Comparison of ENCODE assay signal across 23 mouse cellular contexts in the genomic region with DNA sequence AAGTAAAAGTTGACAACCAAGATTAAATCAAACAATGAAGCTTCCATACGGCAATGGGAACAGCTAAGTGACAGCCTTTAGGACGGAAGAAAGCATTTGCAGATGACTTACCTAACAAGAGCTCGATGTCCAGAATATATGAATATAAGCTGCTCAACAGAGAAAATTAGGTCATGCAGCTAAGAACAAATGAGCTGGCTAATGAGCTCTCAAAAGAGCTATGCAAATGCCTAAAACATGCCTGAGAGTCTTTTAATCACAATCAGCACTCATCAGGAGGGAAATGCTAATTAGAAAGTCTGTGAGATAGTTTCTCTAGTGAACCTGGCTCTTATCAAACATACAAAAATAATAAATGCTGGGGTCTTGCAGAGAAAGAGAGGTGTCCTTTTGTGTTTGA. TPM values are rescaled to one million over a fixed set of nuclear protein-coding genes. Genes with fewer than 3 reads are reported as not detected.
DNase-seq lines count a peak whose midpoint lies in the region; ATAC-seq and TF ChIP-seq lines count a peak whose summit lies in the region.
"Had no signal": no experiment of that assay in that cellular context is flagged by ENCODE, and none has a peak within 500 bp of the region (broad histone marks: within the 10 kb centered on the region; RNA-seq: fewer than 3 reads in every experiment).

No protein-coding gene starts in this region.

- TF ChIP-seq POLR2A in brain, embryonic 14.5 days (IDR thresholded peaks at IDR 0.05; ENCODE audit: borderline replicate concordance, extremely low read depth, insufficient read depth, insufficient read length, poor library complexity, severe bottlenecking): no peak

- no peak overlapping the region for H3K4me2 ChIP-seq in hindbrain, postnatal 0 days (ENCODE audit: low read depth, low read length)
- no peak overlapping the region for H3K4me2 ChIP-seq in hindbrain, embryonic 13.5 days
- no peak overlapping the region for H3K4me2 ChIP-seq in forebrain, embryonic 14.5 days (ENCODE audit: low read length)
- H3K4me2 ChIP-seq in heart, embryonic 12.5 days: no peak overlapping the region
- H3K4me2 ChIP-seq: embryonic facial prominence, embryonic 12.5 days; heart, embryonic 15.5 days; limb, embryonic 13.5 days; liver, embryonic 12.5 days had no signal

- intact Hi-C loops in left cerebral cortex, postnatal 25 days (cut with DNase I): no loop called here

- no peaks in the 10 kb centered on the region for H3K36me3 ChIP-seq in hindbrain, postnatal 0 days (ENCODE audit: insufficient read depth, low read length)
- no peaks in the 10 kb centered on the region for H3K36me3 ChIP-seq in hindbrain, embryonic 13.5 days
- H3K36me3 ChIP-seq in forebrain, embryonic 14.5 days (ENCODE audit: control insufficient read depth, insufficient read depth, low read length): no peaks in the 10 kb centered on the region
- H3K36me3 ChIP-seq in heart, embryonic 12.5 days: no peaks in the 10 kb centered on the region
- H3K36me3 ChIP-seq: embryonic facial prominence, embryonic 12.5 days; G1E; heart, embryonic 15.5 days; limb, embryonic 13.5 days; liver, embryonic 12.5 days had no signal

- H3K27ac ChIP-seq in hindbrain, postnatal 0 days: no peak overlapping the region
- no peak overlapping the region for H3K27ac ChIP-seq in hindbrain, embryonic 13.5 days
- no peak overlapping the region for H3K27ac ChIP-seq in forebrain, embryonic 14.5 days (ENCODE audit: low read depth, low read length)
- H3K27ac ChIP-seq in heart, embryonic 12.5 days (ENCODE audit: poor library complexity, severe bottlenecking): no peak overlapping the region
- H3K27ac ChIP-seq: embryonic facial prominence, embryonic 12.5 days; gastrocnemius, adult 2 months; heart, embryonic 15.5 days; limb, embryonic 13.5 days; liver, embryonic 12.5 days had no signal

- no peaks in the 10 kb centered on the region; the same call in 1 of the 2 replicates for H3K4me1 ChIP-seq in hindbrain, postnatal 0 days (ENCODE audit: insufficient read depth, low read length)
- H3K4me1 ChIP-seq in hindbrain, embryonic 13.5 days (replicated peaks): peaks cover 4% of the 10 kb centered on the region; the same call in 1 of the 2 replicates
- 0 out of 2 replicates have a peak, but pooled peaks cover 7% of the 10 kb centered on the region for H3K4me1 ChIP-seq in forebrain, embryonic 14.5 days (ENCODE audit: control insufficient read depth, insufficient read depth, low read length)
- no peaks in the 10 kb centered on the region for H3K4me1 ChIP-seq in heart, embryonic 12.5 days (replicated peaks)
- H3K4me1 ChIP-seq: embryonic facial prominence, embryonic 12.5 days; heart, embryonic 15.5 days; limb, embryonic 13.5 days had no signal

- 31% methylated on average over 3 of the region's 3 CpGs for WGBS in hindbrain, postnatal 0 days
- 47% methylated on average over 3 of the region's 3 CpGs for WGBS in hindbrain, embryonic 13.5 days
- 9% methylated on average over 3 of the region's 3 CpGs for WGBS in forebrain, embryonic 14.5 days
- WGBS in heart, embryonic 12.5 days: 67% methylated on average over 3 of the region's 3 CpGs

- no peak overlapping the region for H3K4me3 ChIP-seq in hindbrain, postnatal 0 days (ENCODE audit: low read length)
- H3K4me3 ChIP-seq in hindbrain, embryonic 13.5 days: no peak overlapping the region
- H3K4me3 ChIP-seq in forebrain, embryonic 14.5 days (ENCODE audit: low read depth, low read length): no peak overlapping the region
- no peak overlapping the region for H3K4me3 ChIP-seq in heart, embryonic 12.5 days
- H3K4me3 ChIP-seq: embryonic facial prominence, embryonic 12.5 days; gastrocnemius, adult 2 months; heart, embryonic 15.5 days; limb, embryonic 13.5 days; liver, embryonic 12.5 days had no signal

- no peak overlapping the region for H3K9ac ChIP-seq in hindbrain, postnatal 0 days (replicated peaks; ENCODE audit: low read length)
- H3K9ac ChIP-seq in hindbrain, embryonic 13.5 days: no peak overlapping the region
- H3K9ac ChIP-seq in forebrain, embryonic 14.5 days (ENCODE audit: low read length): no peak overlapping the region
- no peak overlapping the region for H3K9ac ChIP-seq in heart, embryonic 12.5 days
- H3K9ac ChIP-seq: embryonic facial prominence, embryonic 12.5 days; heart, embryonic 15.5 days; limb, embryonic 13.5 days; liver, embryonic 12.5 days had no signal

- H3K27me3 ChIP-seq in hindbrain, postnatal 0 days (ENCODE audit: insufficient read depth, low read length): no peaks in the 10 kb centered on the region
- no peaks in the 10 kb centered on the region for H3K27me3 ChIP-seq in hindbrain, embryonic 13.5 days
- no peaks in the 10 kb centered on the region for H3K27me3 ChIP-seq in forebrain, embryonic 14.5 days (replicated peaks; ENCODE audit: control insufficient read depth, insufficient read depth, low read length)
- H3K27me3 ChIP-seq in heart, embryonic 12.5 days (replicated peaks): no peaks in the 10 kb centered on the region
- H3K27me3 ChIP-seq: CH12.LX; embryonic facial prominence, embryonic 12.5 days; heart, embryonic 15.5 days; limb, embryonic 13.5 days had no signal

- no peak for TF ChIP-seq CTCF in hindbrain, postnatal 0 days (IDR thresholded peaks at IDR 0.05; ENCODE audit: low read depth)
- TF ChIP-seq CTCF in brain, embryonic 14.5 days (IDR thresholded peaks at IDR 0.05; ENCODE audit: borderline replicate concordance, extremely low read depth, insufficient read depth, insufficient read length): no peak

- no peaks in the 10 kb centered on the region for H3K9me3 ChIP-seq in hindbrain, postnatal 0 days (ENCODE audit: low read length)
- H3K9me3 ChIP-seq in hindbrain, embryonic 13.5 days: no peaks in the 10 kb centered on the region
- no peaks in the 10 kb centered on the region for H3K9me3 ChIP-seq in forebrain, embryonic 14.5 days (replicated peaks; ENCODE audit: control insufficient read depth, low read length)
- no peaks in the 10 kb centered on the region for H3K9me3 ChIP-seq in heart, embryonic 12.5 days (replicated peaks)
- H3K9me3 ChIP-seq: embryonic facial prominence, embryonic 12.5 days; G1E; heart, embryonic 15.5 days; liver, embryonic 12.5 days had no signal

- DNase-seq in hindbrain, postnatal 0 days (ENCODE audit: low spot score): peak; percentile 48
- DNase-seq in brain, embryonic 14.5 days (ENCODE audit: low read depth): peak; percentile 87
- peak; percentile 78 for DNase-seq in forebrain, embryonic 14.5 days (ENCODE audit: low spot score)
- peak; percentile 84 for DNase-seq in retina, postnatal 1 day
- no peak for DNase-seq in left cerebral cortex, postnatal 25 days (ENCODE audit: low spot score in 2 of 2)
- DNase-seq: adrenal gland, adult 2 months; B cell, adult 2 months; cerebellum, postnatal 25 days; gastrocnemius, adult 2 months; heart, postnatal 36 days; kidney, adult 8-10 months; kidney, postnatal 10 days; lung, adult 18-20 months; lung, postnatal 14 days; thymus, postnatal 25 days had no signal

- 0 out of 2 replicates have a peak, but pooled peaks have one; percentile 43 for ATAC-seq in hindbrain, postnatal 0 days
- no peak for ATAC-seq in hindbrain, embryonic 13.5 days (ENCODE audit: low FRiP score)
- peak; percentile 81 for ATAC-seq in forebrain, embryonic 14.5 days
- no peak for ATAC-seq in heart, embryonic 12.5 days (ENCODE audit: insufficient number of reproducible peaks, low FRiP score)
- ATAC-seq: liver, embryonic 12.5 days had no signal

RNA-seq across cellular contexts. Expression of a gene that starts 56.7 kb away (rescaled TPM):
- total RNA-seq in hindbrain, postnatal 0 days (2014; rRNA removed): under 0.01 and 0.25 TPM in 2 replicates
- 0.08 and 0.16 TPM in 2 replicates for polyA plus RNA-seq in hindbrain, postnatal 0 days (2015; fragmentation: Nextera tagmentation; extraction: Ambion mirVana)
- polyA plus RNA-seq in hindbrain, embryonic 13.5 days (2015; fragmentation: Nextera tagmentation; extraction: Ambion mirVana): 0.47 and 0.49 TPM in 2 replicates
- 0.08 and 0.19 TPM in 2 replicates for polyA plus RNA-seq in brain, embryonic 14.5 days (2012; rRNA removed)
- polyA plus RNA-seq in forebrain, embryonic 14.5 days (2014; fragmentation: Nextera tagmentation; extraction: Ambion mirVana): 0.20 and 0.23 TPM in 2 replicates
- total RNA-seq in left cerebral cortex, postnatal 25 days (2021): under 1 TPM; 0.62 to 0.71 TPM
- polyA plus RNA-seq in heart, embryonic 12.5 days (2016; fragmentation: Nextera tagmentation; extraction: Ambion mirVana): 0.24 and 0.28 TPM in 2 replicates
- polyA plus RNA-seq: G1E had no signal

Comparison
In these comparisons a context has a peak if more than half of its experiments do, and no peak if none do; other contexts are left out.
1. ATAC-seq: peak in hindbrain, postnatal 0 days (single experiment) and forebrain, embryonic 14.5 days (single experiment); none in hindbrain, embryonic 13.5 days (single experiment) and heart, embryonic 12.5 days (single experiment).
2. DNase-seq: peak in hindbrain, postnatal 0 days (single experiment), brain, embryonic 14.5 days (single experiment), forebrain, embryonic 14.5 days (single experiment) and retina, postnatal 1 day (single experiment); none in left cerebral cortex, postnatal 25 days (0 of 2).